Mouse (Mus musculus) cerebellum, adult 9-10 months (tissue): Measurements from ENCODE around the gene Prrt1.

Experiments used
- DNase-seq: peaks from one replicate; pipeline ENCODE4 v3.0.0; 2022

Gene Prrt1

DNA sequence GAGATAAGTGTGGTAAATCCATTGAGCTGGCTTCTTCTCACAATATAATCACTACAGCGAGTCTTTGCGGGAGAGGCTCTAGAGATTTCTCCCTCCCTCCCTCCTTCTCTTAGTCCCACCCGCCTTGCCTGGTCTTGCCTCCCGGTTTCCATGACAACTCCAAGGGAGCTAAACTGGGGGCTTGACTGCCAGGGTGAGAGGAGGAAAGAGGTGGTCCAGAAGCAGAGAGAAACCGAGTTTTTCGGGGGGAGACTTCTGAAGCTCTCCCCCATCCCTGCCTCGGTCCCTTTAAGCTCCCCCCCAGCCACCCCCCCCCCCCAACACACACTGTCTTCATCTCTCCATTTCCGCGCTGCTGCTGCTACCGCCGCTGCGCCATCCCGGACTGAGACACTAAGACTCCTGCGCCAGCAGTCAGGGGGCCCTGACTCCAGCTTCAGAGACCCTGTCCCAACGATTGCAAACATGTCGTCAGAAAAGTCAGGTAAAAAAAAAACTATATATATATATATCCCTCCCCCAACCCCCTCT, at the start of gene Prrt1:
Prrt1 (plus strand) TSS at position 313 of the 531 bp plus-strand sequence.
- DNase-seq: peak; percentile 82

GRCm38 (mm10) chr17:34582528-34582927, 46.8 kb upstream of the Prrt1 start:
- peak; percentile 18 for DNase-seq

- peak; percentile 42 for DNase-seq
Observed at GRCm38 (mm10) chr17:34583397-34583796, 45.9 kb upstream of the Prrt1 start.

DNA sequence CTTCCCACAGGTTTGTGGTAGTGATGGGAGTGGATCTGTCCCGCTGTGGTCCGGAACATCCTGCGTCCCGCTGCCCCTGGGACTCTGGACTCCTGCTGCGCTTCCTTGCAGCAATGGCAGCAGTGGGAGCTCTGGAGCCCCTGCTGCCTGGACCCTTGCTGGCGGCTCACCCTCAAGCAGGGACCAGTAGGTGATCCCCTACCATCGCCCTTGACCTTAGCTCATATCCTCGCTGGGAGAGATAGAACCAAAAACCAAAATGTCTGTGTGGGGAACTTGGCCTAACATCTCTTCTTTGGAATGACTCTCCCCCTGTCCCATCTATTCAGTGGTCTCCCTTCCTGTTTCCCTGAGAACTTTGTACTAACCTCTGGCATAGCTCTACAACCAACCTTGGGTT, 45.5 kb upstream of the Prrt1 start:
- DNase-seq: no peak

DNA sequence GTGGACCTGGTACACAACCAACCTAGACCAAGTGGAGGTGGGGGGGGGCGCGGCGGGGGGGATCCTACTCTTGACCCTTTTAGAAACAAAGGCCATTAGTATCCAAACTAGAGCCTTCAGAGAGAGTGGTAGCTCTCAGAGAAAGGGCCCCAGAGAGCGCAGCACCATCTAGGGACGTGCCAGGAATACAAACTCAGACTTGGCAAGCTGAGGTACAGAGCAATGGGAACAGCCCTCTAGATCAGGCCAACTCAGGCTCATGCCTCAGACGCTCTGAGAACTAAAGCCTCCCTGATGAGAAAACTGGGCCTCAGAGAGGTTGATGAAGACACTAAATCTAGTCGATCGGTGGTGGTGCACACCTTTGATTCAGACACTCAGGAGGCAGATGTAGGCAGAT, 44.2 kb upstream of the Prrt1 start:
- no peak for DNase-seq

DNA sequence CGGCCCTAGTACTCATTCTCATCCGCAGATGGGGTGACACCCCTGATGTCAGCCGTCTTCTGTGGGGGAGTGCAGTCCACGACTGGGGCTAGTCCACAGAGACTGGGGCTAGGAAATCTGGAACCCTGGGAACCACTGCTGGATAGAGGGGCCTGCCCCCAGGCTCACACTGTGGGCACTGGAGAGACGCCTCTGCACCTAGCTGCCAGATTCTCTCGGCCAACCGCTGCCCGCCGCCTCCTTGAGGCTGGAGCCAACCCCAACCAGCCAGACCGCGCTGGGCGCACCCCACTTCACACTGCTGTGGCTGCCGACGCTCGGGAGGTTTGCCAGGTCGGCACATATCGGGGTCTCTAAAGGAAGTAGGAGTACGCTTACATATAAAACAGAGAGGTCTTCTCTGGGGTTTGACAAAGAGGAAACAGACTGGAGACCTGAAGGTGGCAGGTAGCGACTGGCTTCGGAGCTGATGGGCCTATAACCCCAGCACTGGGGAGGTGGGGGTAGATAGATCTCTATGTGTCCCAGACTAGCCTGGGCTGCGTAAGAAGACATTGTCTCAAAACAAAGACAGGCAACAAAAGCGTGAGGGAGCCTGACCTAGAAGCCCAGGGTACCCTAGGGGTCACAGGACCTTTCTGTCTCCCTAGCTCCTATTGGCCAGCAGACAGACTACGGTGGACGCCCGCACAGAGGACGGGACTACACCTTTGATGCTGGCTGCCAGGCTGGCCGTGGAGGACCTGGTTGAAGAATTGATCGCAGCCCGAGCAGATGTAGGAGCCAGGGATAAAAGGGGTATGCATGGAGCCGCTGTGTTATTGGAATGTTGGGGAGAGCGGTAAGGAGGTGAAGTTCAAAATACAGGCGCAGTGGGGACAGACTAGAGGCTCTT, 43.2 kb upstream of the Prrt1 start:
- DNase-seq: peak; percentile 65

DNA sequence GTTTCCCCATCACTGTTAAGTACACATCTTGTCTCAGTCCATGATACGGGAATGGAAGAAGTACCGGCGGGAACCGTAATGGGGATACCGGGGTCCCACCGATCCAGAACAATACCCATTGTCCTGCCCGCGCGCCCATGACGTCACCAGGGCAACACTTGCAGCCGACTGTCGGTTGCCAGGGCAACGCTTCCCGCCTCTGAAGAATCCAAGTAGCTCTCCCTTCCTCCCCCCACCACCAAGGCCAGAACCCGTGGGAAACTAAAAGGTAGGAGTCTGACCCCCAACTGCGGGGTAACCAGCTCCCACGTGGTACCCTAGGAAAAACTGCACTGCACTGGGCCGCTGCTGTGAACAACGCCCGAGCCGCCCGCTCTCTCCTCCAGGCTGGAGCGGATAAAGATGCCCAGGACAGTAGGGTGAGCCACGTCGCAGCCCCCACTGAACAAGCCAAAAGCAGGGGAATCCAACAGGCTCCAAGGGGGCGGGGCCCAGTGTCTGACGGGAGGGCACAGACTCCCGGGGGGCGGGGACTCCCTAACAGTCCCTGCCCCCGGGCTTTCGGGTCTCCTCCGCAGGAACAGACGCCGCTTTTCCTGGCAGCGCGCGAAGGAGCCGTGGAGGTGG, 42.4 kb upstream of the Prrt1 start:
- DNase-seq: peak; percentile 91

- peak; percentile 97 for DNase-seq
Observed at GRCm38 (mm10) chr17:34587423-34587811, 41.9 kb upstream of the Prrt1 start.

- no peak for DNase-seq
Observed at GRCm38 (mm10) chr17:34587814-34588213, 41.5 kb upstream of the Prrt1 start.

- peak; percentile 48 for DNase-seq
Observed at GRCm38 (mm10) chr17:34588767-34589166, 40.6 kb upstream of the Prrt1 start.

DNA sequence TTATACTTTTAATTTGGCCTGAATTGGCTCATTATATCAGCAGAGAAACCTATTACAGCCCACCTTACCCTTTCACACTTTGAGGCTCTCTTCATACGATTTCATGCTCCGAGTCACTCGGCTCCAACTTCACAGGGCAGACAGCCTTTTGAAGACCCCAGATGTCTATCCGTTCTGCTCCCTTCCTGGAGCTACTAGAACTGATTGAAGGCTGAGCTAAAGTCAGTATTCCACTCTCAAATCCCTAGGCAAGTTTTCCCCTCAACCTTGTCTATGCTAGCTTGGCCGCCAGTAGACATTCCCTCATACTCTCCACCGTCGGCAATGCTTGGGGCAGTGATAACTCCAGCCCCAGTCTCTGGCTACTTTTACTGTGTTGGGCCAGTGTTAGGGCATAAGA, 40.1 kb upstream of the Prrt1 start:
- DNase-seq: peak; percentile 33

DNA sequence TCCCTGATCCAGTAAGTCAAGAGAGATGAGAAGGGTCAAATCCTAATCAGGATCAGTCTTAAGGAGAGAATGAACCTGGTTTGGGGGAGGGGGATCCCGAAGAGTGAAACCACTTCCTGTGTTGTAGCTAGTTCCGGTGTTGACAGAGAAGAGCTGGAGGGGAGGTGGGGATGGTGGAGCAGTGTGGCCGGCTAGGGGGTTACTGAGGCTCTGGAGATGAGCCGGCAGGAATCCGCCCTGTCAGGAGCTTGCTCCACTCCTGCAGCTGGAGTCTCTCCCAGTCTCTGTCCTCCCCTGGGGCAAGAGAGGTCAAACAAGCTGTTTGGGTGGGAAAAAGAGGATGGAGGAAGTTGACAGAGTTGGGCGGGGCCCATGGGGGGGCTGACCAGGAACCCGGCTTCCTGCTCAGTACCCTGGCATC, 39.6 kb upstream of the Prrt1 start, which contains the start of gene Gpsm3:
Gpsm3 (plus strand) TSS at position 126 of the 421 bp plus-strand sequence.
- DNase-seq: peak; percentile 58

DNA sequence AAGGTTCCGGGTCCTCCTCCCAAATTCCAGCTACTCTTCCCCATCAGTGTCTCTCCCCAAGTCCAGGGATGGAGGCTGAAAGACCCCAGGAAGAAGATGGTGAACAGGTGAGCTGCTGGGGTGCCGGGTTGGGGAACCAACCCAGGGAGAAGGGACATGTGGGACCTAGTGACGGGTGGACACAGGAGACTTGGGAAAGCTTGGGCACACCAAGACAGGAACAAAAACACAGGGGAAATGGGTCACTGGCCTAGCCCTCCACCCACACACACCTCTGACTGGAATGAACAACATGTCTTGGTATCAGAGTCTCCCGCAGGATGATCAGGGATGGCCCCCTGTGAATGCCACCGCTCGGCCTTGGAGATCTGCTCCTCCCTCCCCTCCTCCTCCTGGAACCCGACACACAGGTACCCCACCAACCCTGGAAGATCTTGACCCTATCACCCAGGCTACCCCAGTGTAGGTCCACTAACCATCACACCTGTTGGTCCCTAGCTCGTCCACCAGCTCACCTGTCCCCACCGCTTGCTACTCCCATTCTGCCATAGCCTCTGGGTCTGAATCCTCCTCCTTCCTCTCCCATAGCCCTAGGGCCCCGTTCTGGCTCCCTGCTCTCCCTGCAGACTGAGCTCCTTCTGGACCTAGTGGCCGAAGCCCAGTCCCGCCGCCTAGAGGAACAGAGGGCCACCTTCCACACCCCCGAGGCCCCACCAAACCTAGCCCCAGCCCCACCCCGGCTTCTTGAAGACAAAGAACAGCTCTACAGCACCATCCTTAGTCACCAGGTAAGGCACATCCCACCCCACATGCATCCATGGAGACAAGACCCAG, 39.0 kb upstream of the Prrt1 start:
- DNase-seq: peak; percentile 60

- DNase-seq: peak; percentile 78
Observed at GRCm38 (mm10) chr17:34591029-34591993, 38.0 kb upstream of the Prrt1 start, which contains the start of gene Pbx2. Pbx2 (plus strand) TSS chr17:34591266.

GRCm38 (mm10) chr17:34591994-34592375, 37.3 kb upstream of the Prrt1 start:
- DNase-seq: peak; percentile 80

DNA sequence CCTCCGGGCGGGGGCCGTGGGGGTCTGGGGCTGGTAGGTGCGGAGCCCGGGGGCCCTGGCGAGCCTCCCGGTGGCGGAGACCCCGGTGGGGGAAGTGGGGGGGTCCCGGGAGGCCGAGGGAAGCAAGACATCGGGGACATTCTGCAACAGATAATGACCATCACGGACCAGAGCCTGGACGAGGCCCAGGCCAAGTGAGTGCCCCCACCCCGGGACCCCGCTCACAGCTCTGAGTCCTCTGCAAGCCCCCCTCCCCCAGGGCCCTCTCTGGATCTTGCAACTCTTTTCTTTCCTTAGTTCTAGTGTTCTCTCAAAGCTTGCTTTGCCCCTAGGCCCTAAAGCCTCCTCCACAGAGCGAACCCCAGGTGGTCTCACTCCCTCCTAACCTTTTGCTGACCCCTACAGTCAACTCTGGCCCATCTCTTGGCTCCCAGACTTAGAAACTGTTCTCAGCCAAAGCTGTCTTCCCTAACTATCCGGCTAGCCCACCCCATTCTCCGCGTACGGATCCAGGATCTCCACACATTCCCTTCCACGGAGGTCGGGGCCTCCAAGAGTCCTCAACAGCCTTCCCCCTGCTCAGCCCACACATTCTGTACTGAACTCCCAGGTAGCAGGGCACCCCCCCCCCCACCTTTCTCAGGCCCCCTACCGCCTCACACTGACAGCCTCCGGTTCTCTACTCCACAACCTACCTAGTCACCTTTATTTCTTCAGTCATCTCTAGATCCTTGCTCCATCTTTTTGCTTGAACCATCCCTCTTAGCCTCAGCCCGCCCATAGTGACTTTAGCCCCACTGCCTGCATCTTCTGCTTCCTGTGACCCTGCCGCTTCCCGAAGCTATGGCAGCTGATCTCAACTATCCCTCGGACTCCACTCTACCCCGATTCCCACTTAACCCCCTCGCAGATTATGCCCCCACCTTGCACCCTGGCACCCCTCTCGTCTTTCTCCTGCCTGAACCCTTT, 36.5 kb upstream of the Prrt1 start:
- peak; percentile 77 for DNase-seq

DNA sequence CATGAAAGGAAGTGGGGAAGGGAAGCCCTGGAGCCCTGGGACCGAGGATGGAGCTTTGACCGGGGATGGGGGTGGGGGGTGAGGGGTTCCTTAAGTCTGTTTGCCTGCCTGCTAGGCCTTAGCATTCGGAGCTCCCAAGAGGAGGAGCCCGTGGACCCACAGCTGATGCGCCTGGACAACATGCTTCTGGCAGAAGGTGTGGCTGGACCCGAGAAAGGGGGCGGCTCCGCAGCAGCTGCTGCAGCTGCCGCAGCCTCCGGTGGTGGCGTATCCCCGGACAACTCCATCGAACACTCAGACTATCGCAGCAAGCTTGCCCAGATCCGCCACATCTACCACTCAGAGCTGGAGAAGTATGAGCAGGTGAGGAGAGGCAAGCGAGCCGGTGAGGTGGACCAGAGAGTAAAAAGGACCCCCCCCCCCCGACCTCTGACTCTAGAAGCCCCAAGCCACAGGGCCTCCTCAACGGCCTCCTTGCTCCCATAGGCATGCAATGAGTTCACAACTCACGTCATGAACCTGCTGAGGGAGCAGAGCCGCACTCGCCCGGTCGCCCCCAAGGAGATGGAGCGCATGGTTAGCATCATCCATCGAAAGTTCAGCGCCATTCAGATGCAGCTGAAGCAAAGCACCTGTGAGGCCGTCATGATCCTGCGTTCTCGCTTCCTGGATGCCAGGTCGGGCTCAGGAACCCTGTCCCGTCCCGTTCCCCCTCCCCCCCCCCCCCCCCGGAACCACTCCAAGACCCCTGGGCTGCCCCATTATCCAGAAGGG, 35.4 kb upstream of the Prrt1 start:
- peak; percentile 43 for DNase-seq

DNA sequence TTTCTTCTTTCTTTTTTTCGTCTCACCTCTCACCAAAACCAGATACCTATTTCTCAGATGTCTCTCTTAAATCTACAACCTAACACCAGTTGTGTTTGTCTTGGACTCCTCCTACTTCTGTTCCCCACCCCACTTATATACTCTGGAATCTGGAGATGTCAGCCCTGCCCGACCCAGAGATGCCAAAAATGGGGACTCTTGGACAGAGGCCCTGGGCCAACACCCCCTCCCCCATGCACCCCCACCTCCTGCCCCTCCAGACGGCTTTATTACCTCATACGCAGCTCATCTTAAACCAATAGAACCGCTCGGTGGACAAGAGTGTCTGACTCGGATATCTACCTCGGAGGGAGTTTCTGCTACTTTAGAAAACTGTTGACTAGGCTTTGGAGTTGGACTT, 33.2 kb upstream of the Prrt1 start:
- DNase-seq: no peak

GRCm38 (mm10) chr17:34597566-34598095, 31.7 kb upstream of the Prrt1 start, which contains the start of gene Ager:
Ager (plus strand) TSS chr17:34597862.
- DNase-seq: peak; percentile 35
